Mouse (Mus musculus): ENCODE measurements at regions not wholly inside any gene's neighbourhood (a gene's known extent, or its start where the extent isn't known, plus 50 kb on each side); places are given as distances from the start of the nearest gene placed in this dataset.
A peak's percentile ranks its signal among the peaks of the same experiment; 100 is the strongest.

GRCm38 (mm10) chr5:28530202-28530855 lies 63.3 kb upstream of the Shh start:
- no peak for DNase-seq
- 38% methylated on average over 6 of the region's 6 CpGs for WGBS
- H3K4me1 ChIP-seq (ENCODE audit: control insufficient read depth, insufficient read depth, low read length): no peaks in the 10 kb centered on the region
- no peak overlapping the region for H3K4me3 ChIP-seq (replicated peaks; ENCODE audit: extremely low read depth, low read depth, low read length)
- no peak for TF ChIP-seq CTCF (IDR thresholded peaks at IDR 0.05; ENCODE audit: insufficient read depth, low read length)
- TF ChIP-seq POLR2A (IDR thresholded peaks at IDR 0.05; ENCODE audit: borderline replicate concordance, extremely low read depth, low read depth, low read length): no peak

- H3K4me3 ChIP-seq (replicated peaks; ENCODE audit: extremely low read depth, low read depth, low read length): no peak overlapping the region
- DNase-seq: no peak
- WGBS: 81% methylated on average over 3 of the region's 3 CpGs
- H3K4me1 ChIP-seq (ENCODE audit: control insufficient read depth, insufficient read depth, low read length): no peaks in the 10 kb centered on the region
- no peak for TF ChIP-seq POLR2A (IDR thresholded peaks at IDR 0.05; ENCODE audit: borderline replicate concordance, extremely low read depth, low read depth, low read length)
- TF ChIP-seq CTCF (IDR thresholded peaks at IDR 0.05; ENCODE audit: insufficient read depth, low read length): no peak
Measured at GRCm38 (mm10) chr5:28526435-28526834, 59.4 kb upstream of the Shh start.

GRCm38 (mm10) chr5:28520800-28521707 lies 54.0 kb upstream of the Shh start:
- no peaks in the 10 kb centered on the region; the same call in 1 of the 2 replicates for H3K4me1 ChIP-seq (ENCODE audit: control insufficient read depth, insufficient read depth, low read length)
- 20% methylated on average over 9 of the region's 9 CpGs for WGBS
- no peak overlapping the region for H3K4me3 ChIP-seq (replicated peaks; ENCODE audit: extremely low read depth, low read depth, low read length)
- no peak for DNase-seq
- TF ChIP-seq CTCF (IDR thresholded peaks at IDR 0.05; ENCODE audit: insufficient read depth, low read length) (no peak), POLR2A (IDR thresholded peaks at IDR 0.05; ENCODE audit: borderline replicate concordance, extremely low read depth, low read depth, low read length) (no peak)

- Histone ChIP-seq H3K4me3 (replicated peaks; ENCODE audit: extremely low read depth, low read depth, low read length) (no peak overlapping the region), H3K4me1 (ENCODE audit: control insufficient read depth, insufficient read depth, low read length) (no peaks in the 10 kb centered on the region; the same call in 1 of the 2 replicates)
- TF ChIP-seq POLR2A (IDR thresholded peaks at IDR 0.05; ENCODE audit: borderline replicate concordance, extremely low read depth, low read depth, low read length) (no peak), CTCF (IDR thresholded peaks at IDR 0.05; ENCODE audit: insufficient read depth, low read length) (0 out of 2 replicates have a peak, but pooled peaks have one; percentile 9)
- peak; percentile 32 for DNase-seq
- WGBS: 76% methylated on average over 3 of the region's 3 CpGs
Measured at GRCm38 (mm10) chr5:28519059-28519543, 52.0 kb upstream of the Shh start.

Data from lung, adult 2 months (tissue).